Mouse (Mus musculus) testis, adult 2 months (tissue): ENCODE data around the gene Hspbp1.

Experiments
- CTCF ChIP-seq: fragments of 200-500 bp; IDR thresholded peaks from 2 replicates; pipeline ENCODE4 v1.5.1; 2012; ENCODE audit warnings: low read depth, mild to moderate bottlenecking, inconsistent platforms, low read length, moderate library complexity; ENCODE audit not compliant: control insufficient read depth, insufficient read depth, insufficient replicate concordance
- POLR2A ChIP-seq: fragments of 200-500 bp; IDR thresholded peaks from 2 replicates; pipeline ENCODE4 v1.6.1; 2012; ENCODE audit warnings: low read depth, mild to moderate bottlenecking, inconsistent platforms, low read length, moderate library complexity; ENCODE audit not compliant: control insufficient read depth

DNA sequence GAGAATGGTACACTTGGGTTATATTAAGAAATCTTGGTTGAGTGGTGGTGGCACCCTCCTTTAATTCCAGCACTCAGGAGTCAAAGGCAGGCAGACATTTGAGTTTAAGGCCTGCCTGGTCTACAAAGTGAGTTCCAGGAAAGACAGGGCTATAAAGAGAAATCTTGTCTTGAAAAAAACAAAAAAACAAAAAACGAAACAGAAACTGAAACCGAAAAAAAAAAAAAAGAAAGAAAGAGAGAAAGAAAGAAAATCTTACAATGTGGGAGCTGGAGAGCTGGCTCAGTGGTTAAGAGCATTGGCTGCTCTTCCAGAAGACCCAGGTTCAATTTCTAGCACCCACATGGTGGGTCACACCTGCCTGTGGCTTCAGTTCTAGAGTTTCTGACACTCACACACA is 21.1 kb downstream of the Hspbp1 start:
- no peak for TF ChIP-seq CTCF
- no peak for TF ChIP-seq POLR2A
